Mouse (Mus musculus): Measurements from ENCODE around the gene Mpst.

GRCm38 (mm10) chr15:78366875-78367274, 39.3 kb upstream of the Mpst start:
- no peak for TF ChIP-seq CTCF (IDR thresholded peaks at IDR 0.05; ENCODE audit: low read depth, low read length)
- TF ChIP-seq GATA1 (IDR thresholded peaks at IDR 0.05; ENCODE audit: borderline replicate concordance, low read length): no peak
